Mouse (Mus musculus) spleen, embryonic (tissue): ENCODE measurements at regions not wholly inside any gene's neighbourhood (a gene's known extent, or its start where the extent isn't known, plus 50 kb on each side); places are given as distances from the start of the nearest gene placed in this dataset.

Experiments
- CTCF ChIA-PET: fragments of 350-600 bp; sonication (Branson Sonifier 250); formaldehyde crosslinking; loops from one replicate; lab custom pipeline; 2022; lab: Charles Lee

DNA sequence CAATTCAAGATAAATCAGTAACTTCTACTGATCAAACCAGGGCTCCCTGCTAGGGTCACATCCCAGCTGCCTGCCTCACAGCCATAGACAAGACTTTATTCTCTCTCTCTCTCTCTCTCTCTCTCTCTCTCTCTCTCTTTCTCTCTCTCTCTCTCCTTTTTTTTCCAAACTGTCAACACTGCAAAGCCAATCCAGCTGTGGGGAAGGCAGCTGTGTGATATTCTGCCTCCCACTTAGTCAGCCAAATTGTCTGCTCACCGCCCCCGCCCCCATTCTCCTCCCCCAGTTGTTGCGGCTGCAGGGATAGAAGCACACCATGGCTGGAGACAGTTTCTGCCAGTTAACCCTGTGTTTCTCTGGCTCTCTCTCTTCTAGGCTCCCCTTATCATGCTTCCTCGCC lies 198.3 kb downstream of the Cdca7 start:
- CTCF ChIA-PET: no interaction called here

DNA sequence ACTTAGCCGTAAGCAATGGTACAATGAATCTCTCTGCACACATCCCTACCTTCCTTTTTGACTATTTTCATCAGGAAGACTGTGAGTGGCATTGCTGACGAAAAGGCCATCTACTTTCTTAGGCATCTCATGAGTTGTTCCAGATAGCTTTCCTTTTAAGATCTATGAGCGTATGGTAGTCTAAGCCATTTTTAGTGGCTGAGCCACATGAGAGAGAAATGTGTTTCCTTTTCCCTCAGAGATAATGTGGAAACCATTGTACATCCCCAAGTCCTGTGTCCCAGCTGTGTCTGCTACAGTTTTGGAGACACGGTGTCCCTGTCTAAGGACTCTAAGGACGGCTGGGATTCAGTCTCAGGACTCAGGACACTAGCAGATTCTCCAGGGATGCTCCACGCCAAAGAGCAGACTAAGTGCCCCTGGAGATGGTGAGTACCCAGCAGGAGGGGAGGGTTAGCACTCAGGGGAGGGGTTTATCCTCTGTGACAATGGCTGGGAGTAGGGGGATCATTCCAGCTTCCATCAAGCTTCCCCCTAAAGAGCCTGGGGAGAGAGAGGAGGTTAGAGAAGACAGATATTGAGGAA lies 199.0 kb downstream of the Cdca7 start:
- CTCF ChIA-PET: no interaction called here

DNA sequence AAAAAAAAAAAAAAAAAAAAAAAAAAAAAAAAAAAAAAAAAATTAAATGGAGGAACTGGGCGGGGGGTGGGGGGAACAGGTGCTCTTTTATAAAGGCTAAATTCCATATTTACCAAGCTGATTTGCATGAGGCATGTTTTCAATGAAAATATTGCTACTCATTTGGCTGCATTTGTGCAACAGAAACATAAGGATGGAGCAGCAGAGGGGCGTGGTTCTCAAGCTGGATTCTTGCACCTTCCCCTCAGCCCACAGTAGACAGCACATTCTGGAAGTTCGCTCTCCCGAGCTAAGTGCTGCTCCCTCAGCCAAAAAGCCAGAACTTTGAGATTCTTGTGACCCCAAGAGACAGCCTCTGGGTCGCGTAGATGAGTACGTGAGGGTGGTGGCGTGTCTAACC lies 201.8 kb downstream of the Cdca7 start:
- CTCF ChIA-PET: no interaction called here

DNA sequence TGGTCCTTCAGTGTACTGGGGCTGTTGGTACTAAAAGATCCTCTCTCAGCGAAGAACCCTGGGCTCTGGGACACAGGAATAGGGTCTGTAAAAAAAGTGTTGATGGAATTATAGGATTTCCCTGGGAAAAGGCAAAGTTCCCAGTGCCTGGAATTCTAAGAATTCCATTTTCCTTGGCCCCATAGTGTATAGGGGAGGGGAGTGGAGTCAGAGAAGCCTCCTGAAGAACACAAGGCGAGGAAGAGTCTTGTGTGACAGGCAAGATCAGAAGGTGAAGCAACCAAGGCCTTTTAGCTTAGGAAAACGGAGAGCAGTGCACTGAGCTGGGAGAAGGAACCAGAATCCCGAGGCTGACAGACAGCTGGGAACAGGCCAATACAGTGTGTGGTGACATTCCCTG lies 212.1 kb downstream of the Cdca7 start:
- CTCF ChIA-PET: no interaction called here

DNA sequence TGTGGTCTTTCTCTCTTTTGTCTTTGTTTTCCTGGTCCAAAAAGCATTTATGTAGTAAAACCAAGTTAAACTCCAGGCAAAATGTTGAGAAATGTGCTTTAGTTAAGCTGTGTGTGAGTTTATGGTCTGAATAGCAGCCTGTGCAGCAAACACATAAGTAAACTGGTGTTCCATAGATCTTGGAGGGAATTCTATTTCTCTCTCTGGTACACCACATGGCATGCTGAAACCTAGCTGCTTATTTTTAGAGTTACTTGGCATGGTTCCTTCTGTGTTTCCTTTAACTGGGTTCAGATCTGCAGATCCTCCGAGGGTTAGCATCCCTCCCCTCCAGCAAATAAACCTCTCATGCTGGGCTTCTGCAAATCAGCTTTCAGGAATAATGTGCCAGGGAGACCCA lies 225.1 kb downstream of the Cdca7 start:
- CTCF ChIA-PET: no interaction called here

DNA sequence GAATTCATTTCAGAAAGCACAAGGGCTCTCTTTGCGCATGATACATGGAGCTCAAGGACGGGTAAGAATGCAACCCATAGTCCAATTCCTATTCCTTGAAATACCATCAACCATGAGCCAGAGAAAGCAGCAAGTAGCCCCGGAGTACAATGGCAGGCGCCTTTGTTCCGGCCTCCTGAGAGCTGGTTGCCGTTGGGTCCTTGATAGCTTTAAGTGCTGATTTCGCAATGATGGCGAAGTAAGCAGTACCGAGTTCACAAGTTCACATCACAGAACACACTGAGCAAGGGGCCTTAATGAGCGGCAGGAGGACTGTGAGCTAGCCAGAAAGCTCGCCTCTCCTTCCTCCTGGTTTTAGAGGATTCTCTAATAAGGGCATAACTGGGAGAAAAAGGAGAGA lies 227.3 kb downstream of the Cdca7 start:
- CTCF ChIA-PET: no interaction called here

DNA sequence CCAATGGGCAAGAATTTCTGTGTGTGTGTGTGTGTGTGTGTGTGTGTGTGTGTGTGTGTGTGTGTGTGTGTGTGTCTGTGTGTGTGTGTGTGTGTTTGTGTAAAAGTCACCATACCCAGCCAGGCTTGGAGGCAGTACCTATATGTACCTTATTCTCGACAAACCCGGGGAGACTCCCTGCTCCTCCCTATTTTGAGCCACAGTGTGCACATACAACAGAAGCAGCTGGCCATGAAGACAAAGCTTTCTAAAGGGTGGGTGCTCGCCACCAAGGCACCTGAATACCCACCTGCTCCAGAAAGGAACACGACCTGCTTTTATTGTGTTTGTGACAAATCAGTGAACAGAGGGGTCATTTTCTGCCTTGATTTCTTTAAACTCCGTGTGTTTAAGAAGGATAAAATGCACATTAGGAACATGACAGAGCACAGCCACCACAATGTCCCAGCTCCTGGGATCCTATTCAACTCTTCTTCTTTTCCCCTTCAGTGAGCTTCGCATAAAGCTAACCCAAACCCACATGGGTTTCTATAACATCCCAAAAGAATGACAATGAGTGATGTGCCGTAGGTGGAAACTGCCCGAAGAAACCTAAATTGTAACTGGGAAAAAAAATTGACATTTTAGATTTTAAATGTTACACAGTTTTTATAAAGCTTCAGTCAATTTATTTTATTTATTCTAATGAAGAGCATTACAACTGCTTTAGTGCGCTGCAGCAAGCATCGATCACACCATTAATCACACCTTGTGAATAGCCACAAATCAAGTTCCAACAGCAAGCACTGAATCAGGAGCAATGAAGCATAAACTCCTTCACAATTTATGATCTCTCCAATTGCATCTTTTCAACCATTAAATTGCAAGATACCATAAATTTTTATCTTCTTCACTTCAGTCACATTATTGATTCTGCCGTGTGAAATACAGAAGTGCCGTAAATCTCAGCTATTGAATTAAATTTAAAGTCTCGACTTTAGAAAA lies 232.0 kb downstream of the Cdca7 start:
- CTCF ChIA-PET: interaction anchor here (0.6 kb wide), 1 partner anchor 1530 kb away, joined by 3 read pairs; no protein-coding TSS in a partner anchor

DNA sequence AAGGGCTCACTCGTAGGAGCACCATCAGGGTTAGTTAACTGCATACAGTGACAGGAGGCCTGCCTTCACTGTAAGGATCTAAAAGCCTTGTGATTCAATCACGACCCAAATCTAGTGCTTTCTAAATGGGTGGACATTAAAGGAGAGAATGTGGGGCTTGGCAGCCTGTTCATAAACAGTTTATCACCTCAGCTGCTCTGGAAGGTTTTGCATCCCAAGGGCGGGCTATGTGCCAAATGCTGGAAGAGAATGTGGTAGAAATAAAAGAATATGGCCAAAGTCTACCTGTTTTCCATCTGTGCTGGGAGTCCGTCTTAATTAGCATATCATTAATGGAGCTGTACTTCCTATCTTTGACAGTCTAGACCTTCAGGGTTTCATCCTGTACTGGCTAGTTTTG lies 241.0 kb downstream of the Cdca7 start:
- CTCF ChIA-PET: no interaction called here

DNA sequence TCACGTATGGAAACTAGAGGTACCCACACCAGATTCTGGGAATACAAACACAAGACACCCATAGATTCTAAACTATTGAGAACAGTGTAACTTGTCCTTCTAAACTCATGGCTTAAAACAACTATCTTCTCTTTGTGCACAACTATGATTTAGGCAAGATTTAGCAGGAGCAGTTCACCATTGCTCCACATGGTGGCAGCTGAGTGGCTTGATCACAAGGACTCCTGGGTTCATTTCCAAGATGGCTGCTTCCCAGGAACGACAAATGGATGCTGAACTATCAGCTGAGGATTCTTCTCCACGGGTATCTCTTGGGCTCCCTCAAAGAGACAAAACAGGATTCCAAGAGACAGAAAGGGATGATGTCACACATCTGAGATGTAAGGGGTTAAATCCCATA lies 251.5 kb downstream of the Sp3 start:
- CTCF ChIA-PET: no interaction called here

DNA sequence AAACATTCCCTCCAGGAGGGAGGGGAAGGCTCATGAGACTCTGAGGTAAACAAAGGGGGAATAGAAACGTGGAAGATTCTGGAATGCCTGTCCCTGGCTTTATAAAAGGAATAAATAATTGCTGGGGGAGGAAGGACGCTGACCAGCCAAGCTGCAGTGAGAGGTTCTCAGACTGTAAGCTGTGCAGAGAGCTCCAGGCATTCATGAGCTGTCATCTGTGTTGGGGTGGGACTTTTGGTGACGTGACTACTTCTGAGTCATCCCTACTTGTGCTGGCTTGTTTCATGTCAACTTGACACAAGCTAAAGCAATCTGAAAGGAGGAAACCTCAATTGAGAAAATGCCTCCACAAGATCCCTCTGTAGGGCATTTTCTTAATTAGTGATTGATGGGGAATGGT lies 246.9 kb downstream of the Sp3 start:
- CTCF ChIA-PET: no interaction called here

DNA sequence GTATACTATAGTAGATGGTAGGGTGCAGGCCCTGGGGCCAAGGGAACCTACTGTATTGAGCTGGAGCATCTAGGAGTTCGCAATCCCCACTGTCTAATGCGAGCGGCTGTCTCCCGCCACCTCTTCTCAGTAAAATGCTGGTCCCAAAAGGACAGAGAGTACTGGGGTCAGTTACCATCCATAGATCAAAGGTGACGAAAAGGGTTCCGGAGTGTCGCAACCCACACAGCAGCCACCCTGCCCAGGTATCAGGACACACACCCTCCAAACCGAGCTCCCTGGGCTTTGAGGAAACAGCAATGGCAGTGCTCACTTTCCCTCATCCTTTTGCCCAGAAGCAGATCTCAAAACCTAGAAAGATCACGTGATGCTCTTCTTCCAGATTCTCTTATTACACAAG lies 245.2 kb downstream of the Sp3 start:
- CTCF ChIA-PET: no interaction called here

DNA sequence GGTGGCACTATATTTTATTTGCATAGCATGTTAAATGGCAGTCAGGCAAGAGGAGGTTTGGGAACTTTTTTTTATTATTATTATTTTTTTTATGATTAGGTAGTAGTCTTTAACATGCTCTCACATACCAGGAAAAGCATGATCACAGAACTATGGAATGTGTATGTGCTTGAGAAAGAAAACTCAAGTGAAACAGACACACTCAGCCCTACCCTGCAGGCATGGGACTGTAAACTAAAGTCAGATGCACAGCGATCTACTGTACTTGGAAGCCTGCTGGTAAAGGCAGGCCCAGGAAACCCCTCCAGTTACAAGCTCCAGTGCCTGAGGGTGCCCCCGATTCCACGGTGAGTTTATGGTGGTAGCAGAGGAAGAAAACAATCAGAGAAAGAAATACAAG lies 243.6 kb downstream of the Sp3 start:
- CTCF ChIA-PET: no interaction called here

DNA sequence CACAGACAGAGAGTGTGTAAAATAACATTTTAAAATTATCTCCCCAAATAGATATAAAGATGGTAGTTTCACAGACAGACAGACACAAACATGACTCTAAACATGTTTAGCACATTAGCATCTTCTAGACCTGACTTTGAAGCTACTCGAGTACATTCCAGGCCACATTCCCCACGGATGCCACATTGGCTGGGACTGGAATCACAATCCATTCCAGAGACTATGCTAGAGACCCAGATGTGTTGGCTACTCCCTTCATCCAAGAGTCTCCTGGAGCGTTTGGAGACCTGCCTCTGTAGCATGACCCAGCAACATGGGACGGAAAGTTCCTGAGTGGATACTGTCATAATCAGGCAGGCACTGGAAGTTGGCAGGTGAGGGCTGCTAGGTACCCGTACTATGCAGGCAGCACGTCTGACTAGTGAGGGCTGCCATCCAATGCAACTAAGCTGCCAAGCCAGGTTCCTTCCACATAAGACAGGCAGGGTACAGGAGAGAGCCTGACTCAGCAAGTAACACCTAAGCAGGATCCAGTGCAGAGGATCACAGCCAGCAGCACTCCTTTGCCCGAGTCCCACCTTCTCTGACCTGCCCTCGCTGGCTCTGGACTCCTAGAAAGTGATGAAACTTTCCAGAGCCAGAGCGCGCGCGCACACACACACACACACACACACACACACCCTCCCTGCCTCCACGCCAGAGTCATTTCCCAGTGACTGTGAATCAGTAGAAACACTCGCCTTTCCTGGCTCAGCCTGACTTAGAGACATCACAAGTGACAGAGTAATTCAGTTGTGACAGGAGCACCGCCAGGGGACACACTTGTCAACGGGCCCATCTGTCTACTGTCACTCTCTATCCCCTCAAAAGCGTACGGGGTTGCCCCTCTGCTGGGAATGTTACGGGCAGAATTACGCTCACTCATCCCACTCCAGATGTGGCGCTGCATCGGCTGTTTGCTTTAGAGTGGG lies 239.6 kb downstream of the Sp3 start:
- CTCF ChIA-PET: no interaction called here

DNA sequence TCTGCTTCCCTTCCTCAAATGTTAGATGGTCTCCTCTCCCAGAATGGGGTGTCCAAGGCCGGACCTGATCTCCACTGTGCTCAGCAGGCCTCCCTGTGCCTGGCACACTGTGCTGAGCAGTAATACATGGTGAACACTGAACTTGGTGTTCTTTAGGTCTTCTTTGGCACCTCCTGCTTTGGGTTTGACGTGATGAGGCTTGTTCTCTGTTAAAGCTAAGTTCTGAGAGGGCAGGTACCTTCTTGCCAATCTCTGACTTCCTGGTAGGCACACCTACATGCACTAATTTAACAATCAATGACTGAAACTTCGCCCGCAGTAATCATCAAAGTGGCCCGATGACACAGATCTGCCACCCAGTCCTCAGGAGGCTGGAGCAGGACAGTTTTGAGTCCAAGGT lies 238.5 kb downstream of the Sp3 start:
- CTCF ChIA-PET: no interaction called here

DNA sequence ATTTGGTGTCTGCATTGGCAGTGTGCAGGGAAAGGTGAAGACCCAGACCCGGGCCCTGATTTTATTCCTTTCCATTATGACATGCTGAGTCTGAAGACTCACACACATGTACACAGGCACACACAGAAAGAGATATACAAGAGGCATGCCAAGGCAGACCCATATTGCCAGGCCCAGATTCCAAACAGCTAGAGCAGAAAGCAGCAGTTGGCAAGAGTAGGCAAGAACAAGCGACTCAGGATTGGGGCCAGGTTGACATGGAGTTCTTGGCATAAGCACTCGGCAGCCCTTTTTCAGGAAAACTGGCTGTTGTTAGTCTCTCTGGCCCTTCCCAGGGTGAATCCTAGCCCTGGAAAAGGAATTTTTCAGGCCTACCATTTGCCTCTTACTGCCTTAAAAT lies 236.6 kb downstream of the Sp3 start:
- CTCF ChIA-PET: no interaction called here

DNA sequence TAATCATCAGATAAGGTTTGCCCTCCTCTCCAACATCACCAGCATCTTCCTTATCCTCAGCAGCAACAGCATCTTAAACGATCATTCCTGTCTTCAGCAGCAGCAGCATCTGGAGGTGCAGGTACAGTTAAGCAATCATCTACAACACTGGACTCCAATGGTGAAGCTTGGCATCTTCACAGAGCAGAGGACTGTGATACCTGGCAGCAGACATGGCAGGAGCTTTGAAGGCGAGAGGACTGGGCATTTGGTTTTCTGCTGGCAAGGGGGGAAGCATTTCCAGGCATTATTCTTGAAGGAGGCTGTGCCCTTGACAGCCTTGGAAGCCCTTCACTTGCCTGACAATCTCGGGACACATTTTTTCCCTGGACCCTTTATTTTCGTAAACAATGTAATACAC lies 235.3 kb downstream of the Sp3 start:
- CTCF ChIA-PET: no interaction called here

DNA sequence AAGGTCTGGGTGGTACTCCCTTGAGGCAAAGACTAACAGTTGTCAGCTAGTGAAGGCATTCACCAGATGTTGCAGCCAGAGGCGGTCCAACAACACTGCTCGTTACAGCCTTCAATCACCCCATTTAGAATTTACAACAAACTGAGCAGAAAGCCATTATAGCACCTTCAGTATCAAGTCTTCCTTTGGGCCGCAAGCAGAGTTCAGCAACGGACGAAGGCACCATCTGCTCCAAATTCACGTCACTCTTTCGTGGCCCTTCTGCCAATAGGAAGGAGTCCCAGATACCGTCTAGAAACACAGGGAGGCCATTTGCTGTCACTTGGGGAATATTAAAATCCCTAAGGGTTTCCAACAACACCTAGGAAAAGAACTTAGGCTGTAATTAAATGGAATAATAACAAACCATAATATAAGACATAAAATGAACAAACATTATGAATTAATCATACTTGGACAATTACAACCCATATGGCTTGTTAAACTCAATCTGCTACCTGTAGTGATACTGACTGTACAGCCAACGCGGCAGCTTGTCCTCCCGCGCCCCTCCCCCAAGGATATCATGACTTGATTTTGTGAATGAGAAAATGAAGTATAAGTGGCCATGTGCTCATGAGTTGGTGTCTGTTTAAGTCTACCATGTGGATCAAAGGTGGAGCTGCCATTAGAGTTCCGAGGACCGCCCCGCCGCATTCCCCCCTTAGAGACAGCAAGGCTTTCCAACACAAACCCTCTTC lies 233.6 kb downstream of the Sp3 start:
- CTCF ChIA-PET: no interaction called here

DNA sequence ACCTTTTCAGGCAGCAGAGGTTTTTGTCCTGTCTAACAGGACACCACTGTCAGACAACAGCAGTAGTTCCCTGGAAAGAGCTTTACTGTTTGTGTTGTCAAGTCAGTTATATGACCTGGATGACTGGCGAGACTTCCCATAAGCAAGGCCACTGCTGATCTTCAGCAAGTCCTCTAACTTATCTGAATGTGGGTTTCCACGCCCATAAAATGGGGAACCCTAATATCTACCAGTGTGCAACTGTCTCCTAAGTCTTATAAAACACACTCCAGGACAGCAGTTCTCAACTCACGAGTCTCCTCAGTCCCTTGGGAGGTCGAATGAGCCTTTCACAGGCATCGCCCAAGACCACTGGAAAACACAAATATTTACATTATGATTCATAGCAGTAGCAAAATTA lies 232.9 kb downstream of the Sp3 start:
- CTCF ChIA-PET: no interaction called here

DNA sequence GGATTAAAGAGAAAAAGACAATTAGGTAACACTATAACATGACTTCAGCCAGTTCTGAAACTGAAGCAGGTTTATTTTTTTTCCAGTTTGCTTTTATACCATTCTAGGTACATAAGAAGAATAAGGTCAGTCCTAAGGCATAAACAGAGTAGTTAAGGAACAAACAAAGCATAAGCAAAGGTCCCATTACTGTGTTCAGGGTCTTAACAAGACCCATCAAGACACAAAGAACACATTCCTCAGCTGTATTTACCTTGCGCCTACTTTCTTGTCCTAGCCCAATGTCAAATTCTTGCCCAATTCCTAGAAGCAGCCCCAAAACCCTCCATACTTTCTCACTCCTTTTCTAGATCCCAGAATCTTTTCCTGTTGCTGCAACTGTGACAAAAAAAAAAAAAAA lies 230.8 kb downstream of the Sp3 start:
- CTCF ChIA-PET: no interaction called here

DNA sequence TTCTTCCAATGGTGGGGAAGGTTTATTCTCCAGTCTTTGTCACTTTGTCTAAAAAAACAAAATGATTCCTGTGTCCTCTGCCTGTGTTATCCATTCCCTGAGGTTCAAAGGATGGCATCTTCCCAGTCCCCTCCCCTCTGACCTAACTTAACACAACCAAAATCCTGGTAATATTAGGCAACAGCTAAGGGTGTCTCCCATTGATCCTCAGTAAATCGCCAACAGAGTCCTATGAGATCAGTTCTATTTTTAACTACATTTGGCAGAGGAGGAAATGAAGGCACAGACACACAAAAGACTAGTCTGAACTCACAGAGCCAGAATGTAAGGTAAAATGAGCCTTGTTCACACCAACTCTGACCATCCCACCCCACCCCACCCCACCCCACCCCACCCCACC lies 228.8 kb downstream of the Sp3 start:
- CTCF ChIA-PET: no interaction called here

DNA sequence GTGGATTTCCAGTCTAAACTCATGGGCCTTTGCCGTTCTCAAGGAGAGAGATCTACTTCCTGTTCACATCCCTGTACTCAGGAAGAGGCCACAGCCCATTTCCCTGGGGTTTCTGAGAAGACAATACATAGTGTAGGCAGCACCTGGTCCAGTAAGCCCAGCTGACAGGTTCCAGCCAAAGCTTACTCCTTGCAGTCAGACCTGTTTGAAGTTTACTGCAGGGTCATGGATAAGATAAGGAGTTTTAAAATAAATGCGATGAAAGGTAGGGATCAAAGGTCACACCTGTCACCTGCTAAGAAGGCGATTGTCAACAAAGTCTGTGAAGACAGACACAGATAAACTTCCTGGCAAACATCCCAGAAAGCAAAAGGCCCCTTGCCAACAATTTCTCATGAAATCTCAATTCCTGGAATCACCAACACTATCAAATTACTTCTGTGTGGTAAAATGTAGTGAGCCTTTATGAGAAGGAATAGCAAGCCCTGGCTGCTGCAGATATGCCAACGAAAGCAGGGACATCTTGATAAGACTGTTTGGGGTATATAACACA lies 227.5 kb downstream of the Sp3 start:
- CTCF ChIA-PET: no interaction called here
